Mouse (Mus musculus) erythroblast, embryonic 14.5 days (primary cell): Measurements from ENCODE around the gene Rpap3.

ENCODE experiments used
- GATA1 ChIP-seq: IDR thresholded peaks from 2 replicates; pipeline ENCODE4 v1.6.1; 2012; ENCODE audit warnings: low read length, inconsistent platforms, mixed read lengths
- TAL1 ChIP-seq: IDR thresholded peaks from 3 replicates; pipeline ENCODE4 v1.6.1; 2012; ENCODE audit warnings: low read length, inconsistent platforms, mixed read lengths

DNA sequence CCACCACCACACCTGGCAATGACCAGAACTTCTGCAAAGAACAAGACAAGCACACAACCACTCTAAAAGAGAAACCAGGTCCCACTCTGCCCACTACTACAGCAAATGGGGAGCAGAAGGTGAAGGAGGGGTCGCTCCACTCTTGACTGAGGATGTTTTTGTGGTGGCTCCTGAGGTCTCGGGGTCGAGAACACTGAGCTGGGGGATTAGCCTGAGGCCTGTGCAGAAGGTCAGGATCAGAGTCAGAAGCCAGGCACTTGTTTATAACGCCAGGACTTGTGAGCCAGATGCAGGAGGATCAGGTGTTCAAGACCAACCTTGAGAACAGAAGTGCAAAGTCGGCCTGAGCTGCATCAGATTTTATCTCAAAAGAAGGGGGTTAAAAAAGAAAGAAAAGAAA lies 21.9 kb upstream of the Rpap3 start:
- TF ChIP-seq TAL1, result no peak
- no peak for TF ChIP-seq GATA1
